Mouse (Mus musculus): ENCODE measurements around the gene Il9r.
"Not testable (repeated sequence)": the region's sequence is repeated elsewhere in the genome, so short reads cannot be mapped to it uniquely, and the experiment has no call there.

The Il9r gene

GRCm38 (mm10) chr11:32226124-32226871, 26.2 kb upstream of the Il9r start, which contains the start of gene Mpg:
Gene Mpg (plus strand): TSS chr11:32226505.
- DNase-seq (ENCODE audit: low spot score in 2 of 2), result peak; percentile 78 to 79

GRCm38 (mm10) chr11:32225222-32226104, 25.4 kb upstream of the Il9r start:
- DNase-seq (ENCODE audit: low spot score in 2 of 2), result no peak

- DNase-seq (ENCODE audit: low spot score in 2 of 2), result no peak
Measured at GRCm38 (mm10) chr11:32224468-32225139, 24.5 kb upstream of the Il9r start.

- DNase-seq (ENCODE audit: low spot score in 2 of 2), result no peak
Measured at GRCm38 (mm10) chr11:32223297-32223967, 23.4 kb upstream of the Il9r start.

GRCm38 (mm10) chr11:32222570-32223194, 22.6 kb upstream of the Il9r start:
- DNase-seq (ENCODE audit: low spot score in 2 of 2), result no peak

GRCm38 (mm10) chr11:32221951-32222409, 21.9 kb upstream of the Il9r start, which contains the start of gene Rhbdf1:
Gene Rhbdf1 (minus strand): TSS chr11:32222300.
- no peak for DNase-seq (ENCODE audit: low spot score in 2 of 2)

- DNase-seq (ENCODE audit: low spot score in 2 of 2), result no peak
Measured at GRCm38 (mm10) chr11:32221225-32221950, 21.3 kb upstream of the Il9r start.

GRCm38 (mm10) chr11:32220607-32221224, 20.6 kb upstream of the Il9r start:
- DNase-seq (ENCODE audit: low spot score in 2 of 2), result no peak

- no peak for DNase-seq (ENCODE audit: low spot score in 2 of 2)
Measured at GRCm38 (mm10) chr11:32219287-32219686, 19.2 kb upstream of the Il9r start.

- DNase-seq (ENCODE audit: low spot score in 2 of 2), result no peak
Measured at GRCm38 (mm10) chr11:32218501-32219050, 18.5 kb upstream of the Il9r start.

GRCm38 (mm10) chr11:32216851-32217250, 16.8 kb upstream of the Il9r start:
- no peak for DNase-seq (ENCODE audit: low spot score in 2 of 2)

GRCm38 (mm10) chr11:32215372-32216162, 15.5 kb upstream of the Il9r start:
- no peak for DNase-seq (ENCODE audit: low spot score in 2 of 2)

- no peak for DNase-seq (ENCODE audit: low spot score in 2 of 2)
Measured at GRCm38 (mm10) chr11:32210623-32211022, 10.5 kb upstream of the Il9r start.

GRCm38 (mm10) chr11:32205058-32205873, 5.2 kb upstream of the Il9r start, which contains the start of gene Snrnp25:
Gene Snrnp25 (plus strand): TSS chr11:32205415.
- peak; percentile 94 to 95 for DNase-seq (ENCODE audit: low spot score in 2 of 2)

GRCm38 (mm10) chr11:32201922-32202685, 2.0 kb upstream of the Il9r start:
- DNase-seq (ENCODE audit: low spot score in 2 of 2), result no peak

- not testable (repeated sequence) for DNase-seq (ENCODE audit: low spot score in 2 of 2)
Measured at GRCm38 (mm10) chr11:32200992-32201391, 913 bp upstream of the Il9r start.

- no peak for DNase-seq (ENCODE audit: low spot score in 2 of 2)
Measured at GRCm38 (mm10) chr11:32199230-32199629, 849 bp downstream of the Il9r start.

Measured in frontal cortex, postnatal 14 days (tissue).